Mouse (Mus musculus) forebrain, embryonic 16.5 days (tissue): ENCODE data around the gene Klhl12. TPM values are rescaled to one million over a fixed set of nuclear protein-coding genes. Genes with fewer than 3 reads are reported as not detected.
"Not testable (repeated sequence)": the region's sequence is repeated elsewhere in the genome, so short reads cannot be mapped to it uniquely, and the experiment has no call there.

Source experiments
- ATAC-seq: fragments of 200-750 bp; cut with Nextera tagmentation; 2 replicates; pipeline ENCODE4 v1.8.0; 2017; ENCODE audit warnings: mild to moderate bottlenecking, moderate library complexity
- H3K27ac ChIP-seq: fragments of 300-500 bp; sonication (generic); 2 replicates; pipeline ENCODE4 v1.5.1; 2014; ENCODE audit warnings: low read length, control low read depth
- H3K27me3 ChIP-seq: fragments of 300-500 bp; sonication (generic); replicated peaks from 2 replicates; pipeline ENCODE4 v1.6.1; 2014; ENCODE audit warnings: low read length; ENCODE audit not compliant: control insufficient read depth, insufficient read depth
- H3K36me3 ChIP-seq: fragments of 300-500 bp; sonication (generic); 2 replicates; pipeline ENCODE4 v1.6.1; 2014; ENCODE audit not compliant: control insufficient read depth, insufficient read depth
- H3K4me1 ChIP-seq: fragments of 300-500 bp; sonication (generic); replicated peaks from 2 replicates; pipeline ENCODE4 v1.6.1; 2014; ENCODE audit warnings: low read length; ENCODE audit not compliant: control insufficient read depth, insufficient read depth
- H3K4me2 ChIP-seq: fragments of 300-500 bp; sonication (generic); 2 replicates; pipeline ENCODE4 v1.6.1; 2014; ENCODE audit warnings: mild to moderate bottlenecking, low read length, control low read depth
- H3K4me3 ChIP-seq: fragments of 300-500 bp; sonication (generic); replicated peaks from 2 replicates; pipeline ENCODE4 v1.5.1; 2014; ENCODE audit warnings: mild to moderate bottlenecking, low read length, control low read depth
- H3K9ac ChIP-seq: fragments of 300-500 bp; sonication (generic); replicated peaks from 2 replicates; pipeline ENCODE4 v1.6.1; 2014; ENCODE audit warnings: low read depth, low read length, control low read depth
- H3K9me3 ChIP-seq: fragments of 300-500 bp; sonication (generic); 2 replicates; pipeline ENCODE4 v1.6.1; 2016; ENCODE audit warnings: low read length; ENCODE audit not compliant: control insufficient read depth
- WGBS: fragments of 180-500 bp; shearing (Covaris S2); extraction: QIAGEN DNeasy Blood & Tissue Kit; methylation state at CpG from one replicate; pipeline ENCODE4 v1.1.7; 2014; 5-methylcytosine and 5-hydroxymethylcytosine counted together
- polyA plus RNA-seq: library from polyadenylated mRNA; unstranded; fragments of >200 nt; fragmentation: Nextera tagmentation; extraction: Ambion mirVana; gene quantifications from 2 replicates; pipeline ENCODE4 v1.2.1, GENCODE M21; 2015

The Klhl12 gene
- polyA plus RNA-seq, 1 experiment from 2014 or later = 44.6 TPM

GRCm38 (mm10) chr1:134510018-134510417, 54.7 kb downstream of the Klhl12 start:
- no peak overlapping the region for H3K4me3 ChIP-seq
- 61% methylated on average over 7 of the region's 7 CpGs for WGBS
- no peak for ATAC-seq
- H3K27ac ChIP-seq = no peak overlapping the region
- H3K36me3 ChIP-seq = peaks cover 11% of the 10 kb centered on the region
- H3K9ac ChIP-seq = no peak overlapping the region
- no peaks in the 10 kb centered on the region for H3K9me3 ChIP-seq
- peaks cover 8% of the 10 kb centered on the region for H3K4me1 ChIP-seq
- H3K27me3 ChIP-seq = peaks cover 11% of the 10 kb centered on the region; the same call in 1 of the 2 replicates
- H3K4me2 ChIP-seq = no peak overlapping the region

GRCm38 (mm10) chr1:134512183-134512582, 56.9 kb downstream of the Klhl12 start:
- Histone ChIP-seq H3K4me1 (peaks cover 15% of the 10 kb centered on the region), H3K36me3 (no peaks in the 10 kb centered on the region), H3K27me3 (peaks cover 11% of the 10 kb centered on the region; the same call in 1 of the 2 replicates), H3K4me2 (no peak overlapping the region), H3K27ac (no peak overlapping the region), H3K4me3 (no peak overlapping the region), H3K9me3 (no peaks in the 10 kb centered on the region), H3K9ac (no peak overlapping the region)
- WGBS = 42% methylated on average over 4 of the region's 4 CpGs
- ATAC-seq = no peak

GRCm38 (mm10) chr1:134512584-134512983, 57.3 kb downstream of the Klhl12 start:
- H3K4me2 ChIP-seq = no peak overlapping the region
- H3K4me3 ChIP-seq = no peak overlapping the region
- no peak overlapping the region for H3K27ac ChIP-seq
- no peaks in the 10 kb centered on the region for H3K9me3 ChIP-seq
- H3K9ac ChIP-seq = no peak overlapping the region
- H3K27me3 ChIP-seq = peaks cover 11% of the 10 kb centered on the region; the same call in 1 of the 2 replicates
- H3K4me1 ChIP-seq = peaks cover 15% of the 10 kb centered on the region
- 48% methylated on average over 6 of the region's 6 CpGs for WGBS
- H3K36me3 ChIP-seq = no peaks in the 10 kb centered on the region
- no peak for ATAC-seq

GRCm38 (mm10) chr1:134513312-134513860, 58.1 kb downstream of the Klhl12 start:
- Histone ChIP-seq H3K4me3 (peak overlapping the region; percentile 41), H3K36me3 (no peaks in the 10 kb centered on the region), H3K27ac (no peak overlapping the region), H3K9me3 (no peaks in the 10 kb centered on the region), H3K4me1 (peaks cover 15% of the 10 kb centered on the region), H3K4me2 (peak overlapping the region; percentile 65), H3K9ac (peak overlapping the region; percentile 54), H3K27me3 (peaks cover 11% of the 10 kb centered on the region; the same call in 1 of the 2 replicates)
- WGBS = 2% methylated on average over 38 of the region's 38 CpGs
- no peak for ATAC-seq

GRCm38 (mm10) chr1:134513876-134514590, 58.7 kb downstream of the Klhl12 start:
- Histone ChIP-seq H3K9me3 (no peaks in the 10 kb centered on the region), H3K27ac (no peak overlapping the region), H3K4me1 (peaks cover 15% of the 10 kb centered on the region), H3K4me3 (peak overlapping the region; percentile 41), H3K9ac (no peak overlapping the region), H3K27me3 (peaks cover 11% of the 10 kb centered on the region; the same call in 1 of the 2 replicates), H3K4me2 (peak overlapping the region; percentile 65), H3K36me3 (no peaks in the 10 kb centered on the region)
- ATAC-seq = no peak
- 36% methylated on average over 16 of the region's 16 CpGs for WGBS

GRCm38 (mm10) chr1:134515891-134516290, 60.6 kb downstream of the Klhl12 start:
- no peaks in the 10 kb centered on the region for H3K9me3 ChIP-seq
- no peak for ATAC-seq
- peaks cover 11% of the 10 kb centered on the region; the same call in 1 of the 2 replicates for H3K27me3 ChIP-seq
- no peak overlapping the region for H3K27ac ChIP-seq
- H3K36me3 ChIP-seq = no peaks in the 10 kb centered on the region
- no peak overlapping the region for H3K4me3 ChIP-seq
- H3K4me2 ChIP-seq = no peak overlapping the region
- WGBS = 67% methylated on average over 2 of the region's 2 CpGs
- no peak overlapping the region for H3K9ac ChIP-seq
- peaks cover 15% of the 10 kb centered on the region for H3K4me1 ChIP-seq

GRCm38 (mm10) chr1:134516491-134517198, 61.3 kb downstream of the Klhl12 start:
- H3K27ac ChIP-seq = no peak overlapping the region
- no peaks in the 10 kb centered on the region for H3K36me3 ChIP-seq
- no peak for ATAC-seq
- peaks cover 15% of the 10 kb centered on the region for H3K4me1 ChIP-seq
- no peaks in the 10 kb centered on the region for H3K9me3 ChIP-seq
- 4% methylated on average over 4 of the region's 4 CpGs for WGBS
- H3K27me3 ChIP-seq = peaks cover 10% of the 10 kb centered on the region; the same call in 1 of the 2 replicates
- H3K4me2 ChIP-seq = no peak overlapping the region
- no peak overlapping the region for H3K4me3 ChIP-seq
- H3K9ac ChIP-seq = no peak overlapping the region

- H3K9me3 ChIP-seq, H3K9ac ChIP-seq, H3K36me3 ChIP-seq, H3K4me3 ChIP-seq, H3K27me3 ChIP-seq, ATAC-seq, H3K27ac ChIP-seq, H3K4me2 ChIP-seq: not testable (repeated sequence)
- WGBS = 94% methylated on average over 14 of the region's 14 CpGs
- H3K4me1 ChIP-seq = peaks cover 15% of the 10 kb centered on the region
These were observed 62.5 kb downstream of the Klhl12 start for GRCm38 (mm10) chr1:134517841-134518240.

GRCm38 (mm10) chr1:134518677-134519076, 63.3 kb downstream of the Klhl12 start:
- ATAC-seq = peak; percentile 65; the same call in 1 of the 2 replicates
- Histone ChIP-seq H3K4me2 (no peak overlapping the region), H3K36me3 (no peaks in the 10 kb centered on the region), H3K27ac (no peak overlapping the region), H3K27me3 (peaks cover 6% of the 10 kb centered on the region; the same call in 1 of the 2 replicates), H3K4me1 (peaks cover 7% of the 10 kb centered on the region), H3K9ac (no peak overlapping the region), H3K4me3 (no peak overlapping the region), H3K9me3 (no peaks in the 10 kb centered on the region)
- 10% methylated on average over 7 of the region's 7 CpGs for WGBS
